8 mouse cellular contexts compared by ENCODE assay signal in the genomic region with DNA sequence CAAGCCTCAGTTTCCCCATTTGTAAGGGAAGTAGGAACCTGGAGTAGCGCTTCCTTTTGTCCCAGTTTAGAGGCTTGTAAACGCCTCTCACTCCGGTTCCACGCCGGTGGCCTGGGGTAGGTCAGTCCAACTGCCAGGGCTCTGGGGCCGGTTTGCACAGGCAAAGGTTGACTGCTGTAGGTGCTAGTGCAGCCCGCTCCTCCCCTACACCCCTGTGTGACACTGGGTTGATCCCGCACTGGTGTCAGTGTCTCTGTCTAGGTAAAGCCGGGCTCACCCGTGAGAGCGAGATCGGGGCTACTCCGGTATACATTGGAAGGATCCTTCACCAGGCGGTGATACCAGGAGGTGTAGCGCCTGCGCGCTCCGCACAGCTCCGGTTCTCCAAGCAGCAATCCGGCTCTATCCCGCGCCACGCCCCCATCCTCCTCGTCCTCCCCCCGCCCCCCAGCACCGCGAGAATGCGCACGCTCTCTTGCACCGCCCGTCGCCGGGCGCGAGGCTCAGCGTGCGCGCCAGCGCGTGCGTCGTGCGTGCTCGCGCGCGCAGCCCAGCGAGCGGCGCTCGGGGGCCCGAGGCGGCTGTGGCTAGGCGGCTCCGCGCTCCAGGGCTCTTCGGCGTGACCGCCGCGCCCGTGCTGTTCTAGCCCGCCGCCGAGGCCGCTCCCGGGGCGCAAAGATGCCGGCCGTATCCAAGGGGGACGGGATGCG. TPM values are rescaled to one million over a fixed set of nuclear protein-coding genes. Genes with fewer than 3 reads are reported as not detected.
DNase-seq lines count a peak whose midpoint lies in the region; ATAC-seq and TF ChIP-seq lines count a peak whose summit lies in the region.

A gene (plus strand): TSS at position 492 of the 710 bp plus-strand sequence.

- no peak for TF ChIP-seq EP300 in lung, postnatal 0 days (IDR thresholded peaks at IDR 0.05)

- H3K27ac ChIP-seq in hindbrain, embryonic 10.5 days: peak within 1 kb of the TSS; percentile 96
- peak within 1 kb of the TSS; percentile 89 for H3K27ac ChIP-seq in lung, postnatal 0 days (ENCODE audit: low read length)

- H3K4me2 ChIP-seq in lung, postnatal 0 days (replicated peaks; ENCODE audit: low read depth, low read length): peak within 1 kb of the TSS; percentile 85

- peaks cover 15% of the 10 kb centered on the region for H3K36me3 ChIP-seq in hindbrain, embryonic 10.5 days
- no peaks in the 10 kb centered on the region for H3K36me3 ChIP-seq in lung, postnatal 0 days (ENCODE audit: insufficient read depth, low read length)

- DNase-seq in MEL-GATA-1-ER (ENCODE audit: extremely low read depth, low read depth): peak; percentile 81
- DNase-seq in cerebellum, adult 8-10 months: peak; percentile 88
- peak; percentile 97 for DNase-seq in hindbrain, embryonic 10.5 days (ENCODE audit: low spot score)
- peak; percentile 92 for DNase-seq in layer of hippocampus, adult 9-11 months
- peak; percentile 97 for DNase-seq in lung, postnatal 0 days (ENCODE audit: low spot score)
- DNase-seq in ovary, postnatal 14 days (ENCODE audit: low spot score): peak; percentile 87
- peak; percentile 91 for DNase-seq in thymus, postnatal 14 days

- peak within 1 kb of the TSS; percentile 94 for H3K4me3 ChIP-seq in hindbrain, embryonic 10.5 days
- peak within 1 kb of the TSS; percentile 97 for H3K4me3 ChIP-seq in lung, postnatal 0 days (ENCODE audit: low read depth, low read length)

- H3K9ac ChIP-seq in lung, postnatal 0 days (replicated peaks; ENCODE audit: low read depth): peak within 1 kb of the TSS; percentile 98

- under 1% methylated on average over 72 of the region's 72 CpGs for WGBS in hindbrain, embryonic 10.5 days
- under 1% methylated on average over 58 of the region's 72 CpGs for WGBS in lung, postnatal 0 days

- peaks cover 38% of the 10 kb centered on the region for H3K4me1 ChIP-seq in hindbrain, embryonic 10.5 days (replicated peaks)
- peaks cover 13% of the 10 kb centered on the region; the same call in 1 of the 2 replicates for H3K4me1 ChIP-seq in lung, postnatal 0 days (ENCODE audit: insufficient read depth, low read depth, low read length)

- 0 out of 2 replicates have a peak, but pooled peaks cover 5% of the 10 kb centered on the region for H3K27me3 ChIP-seq in hindbrain, embryonic 10.5 days (ENCODE audit: insufficient read depth, poor library complexity, severe bottlenecking)
- no peaks in the 10 kb centered on the region for H3K27me3 ChIP-seq in lung, postnatal 0 days (replicated peaks; ENCODE audit: insufficient read depth, low read length)

- peak; percentile 87 for ATAC-seq in frontal cortex, adult (ENCODE audit: low TSS enrichment)
- ATAC-seq in lung, postnatal 0 days: peak; percentile 93

- no peaks in the 10 kb centered on the region for H3K9me3 ChIP-seq in hindbrain, embryonic 10.5 days
- no peaks in the 10 kb centered on the region for H3K9me3 ChIP-seq in lung, postnatal 0 days (ENCODE audit: low read length)

- no peak; the same call in none of the 2 replicates for TF ChIP-seq CTCF in lung, postnatal 0 days (IDR thresholded peaks at IDR 0.05)

RNA-seq across cellular contexts. Expression of the gene that starts here (rescaled TPM):
- 105 and 108 TPM in 2 replicates for polyA plus RNA-seq in hindbrain, embryonic 10.5 days (2016; fragmentation: Nextera tagmentation; extraction: Ambion mirVana)
- 42.6 and 45.5 TPM in 2 replicates for polyA plus RNA-seq in lung, postnatal 0 days (2015; fragmentation: Nextera tagmentation; extraction: Ambion mirVana)

Comparison
In these comparisons a context has a peak if more than half of its experiments do, and no peak if none do; other contexts are left out.
1. Peak in every context shown above with its lines: DNase-seq, ATAC-seq, H3K4me3 ChIP-seq and H3K27ac ChIP-seq.